Mouse (Mus musculus): Measurements from ENCODE around the gene Rab5if. TPM values are rescaled to one million over a fixed set of nuclear protein-coding genes. Genes with fewer than 3 reads are reported as not detected.
"Not testable (repeated sequence)": the region's sequence is repeated elsewhere in the genome, so short reads cannot be mapped to it uniquely, and the experiment has no call there.

Rab5if gene
- polyA plus RNA-seq, 1 experiment from 2014 or later = 227 TPM

DNA sequence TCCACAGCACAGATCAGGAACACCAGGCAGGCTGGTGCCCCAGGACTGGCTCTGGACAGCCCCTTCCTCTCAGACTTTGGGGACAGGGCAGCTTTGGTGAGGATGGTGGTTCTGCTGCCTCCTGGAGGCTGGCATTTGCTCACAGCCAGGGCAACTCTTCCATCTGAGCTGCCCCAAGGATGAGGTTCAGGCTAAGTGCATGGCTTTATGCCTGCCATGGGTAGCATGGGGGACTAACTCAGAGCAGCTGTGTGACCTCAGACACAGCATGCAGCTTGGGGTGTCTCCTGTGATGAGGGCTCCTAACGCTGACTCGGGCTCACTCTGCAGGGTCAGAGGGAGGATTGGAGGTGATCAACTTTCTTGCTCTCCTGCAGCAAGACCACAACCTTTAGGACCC lies 22.7 kb downstream of the Rab5if start:
- peak; percentile 35 for TF ChIP-seq CTCF (IDR thresholded peaks at IDR 0.05; ENCODE audit: low read depth)
- not testable (repeated sequence) for H3K9ac ChIP-seq (ENCODE audit: low read length); DNase-seq (ENCODE audit: low spot score); ATAC-seq (ENCODE audit: low FRiP score, low TSS enrichment); H3K4me2 ChIP-seq (replicated peaks; ENCODE audit: low read depth); H3K27me3 ChIP-seq (ENCODE audit: control insufficient read depth, insufficient read depth, low read length); H3K4me3 ChIP-seq (ENCODE audit: low read depth, low read length); H3K4me1 ChIP-seq (replicated peaks; ENCODE audit: control insufficient read depth, insufficient read depth); H3K27ac ChIP-seq (replicated peaks); H3K36me3 ChIP-seq (ENCODE audit: control insufficient read depth, insufficient read depth, low read length); H3K9me3 ChIP-seq (ENCODE audit: control insufficient read depth, low read length)
- 87% methylated on average over 2 of the region's 2 CpGs for WGBS

DNA sequence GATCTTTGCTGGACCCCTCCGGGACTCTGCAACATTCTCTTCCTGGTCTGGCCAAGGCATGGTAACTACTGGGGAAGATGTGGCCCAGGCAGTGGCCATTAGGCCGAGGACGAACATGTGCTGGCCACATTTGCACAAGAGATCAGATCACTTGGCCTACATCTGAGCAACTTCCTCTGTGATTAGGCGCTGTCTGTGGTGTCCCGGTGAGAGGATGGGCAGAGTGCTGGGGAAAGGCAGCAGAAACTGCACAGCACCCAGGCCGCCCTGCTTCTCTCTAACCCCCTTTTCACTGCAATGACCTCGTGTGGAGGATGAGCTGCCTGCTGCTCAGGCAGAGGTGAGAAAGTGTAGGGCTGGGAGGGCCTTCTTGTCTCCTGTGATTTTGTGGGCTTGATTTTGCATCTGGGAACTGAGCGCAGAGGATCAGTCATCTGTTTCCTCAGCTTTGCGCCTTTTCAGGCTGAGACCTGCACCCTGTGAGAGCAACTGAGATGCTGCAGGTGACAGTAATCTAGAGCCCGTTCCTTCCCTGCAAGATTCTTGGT lies 23.2 kb downstream of the Rab5if start:
- no peaks in the 10 kb centered on the region for H3K36me3 ChIP-seq (ENCODE audit: control insufficient read depth, insufficient read depth, low read length)
- H3K4me1 ChIP-seq (replicated peaks; ENCODE audit: control insufficient read depth, insufficient read depth) = no peaks in the 10 kb centered on the region
- H3K27me3 ChIP-seq (ENCODE audit: control insufficient read depth, insufficient read depth, low read length) = no peaks in the 10 kb centered on the region
- no peak for TF ChIP-seq EP300 (optimal IDR thresholded peaks at IDR 0.05)
- no peak for TF ChIP-seq CTCF (IDR thresholded peaks at IDR 0.05; ENCODE audit: low read depth)
- no peak for DNase-seq (ENCODE audit: low spot score)
- no peak overlapping the region for H3K4me3 ChIP-seq (ENCODE audit: low read depth, low read length)
- H3K9me3 ChIP-seq (ENCODE audit: control insufficient read depth, low read length) = no peaks in the 10 kb centered on the region
- 77% methylated on average over 10 of the region's 10 CpGs for WGBS
- no peak for ATAC-seq (ENCODE audit: low FRiP score, low TSS enrichment)
- H3K4me2 ChIP-seq (replicated peaks; ENCODE audit: low read depth) = no peak overlapping the region
- no peak overlapping the region for H3K27ac ChIP-seq (replicated peaks)
- no peak overlapping the region for H3K9ac ChIP-seq (ENCODE audit: low read length)

GRCm38 (mm10) chr2:156887017-156887416 lies 24.1 kb downstream of the Rab5if start, which contains the start of gene Sla2:
TSS of gene Sla2 (minus strand) at chr2:156887192.
- WGBS = 50% methylated on average over 6 of the region's 6 CpGs
- H3K4me3 ChIP-seq (ENCODE audit: low read depth, low read length) = no peak within 1 kb of the TSS
- no peak within 1 kb of the TSS for H3K4me2 ChIP-seq (replicated peaks; ENCODE audit: low read depth)
- no peaks in the 10 kb centered on the region for H3K9me3 ChIP-seq (ENCODE audit: control insufficient read depth, low read length)
- no peaks in the 10 kb centered on the region for H3K27me3 ChIP-seq (ENCODE audit: control insufficient read depth, insufficient read depth, low read length)
- H3K4me1 ChIP-seq (replicated peaks; ENCODE audit: control insufficient read depth, insufficient read depth) = no peaks in the 10 kb centered on the region
- no peak for TF ChIP-seq CTCF (IDR thresholded peaks at IDR 0.05; ENCODE audit: low read depth)
- no peak for TF ChIP-seq EP300 (optimal IDR thresholded peaks at IDR 0.05)
- no peak for DNase-seq (ENCODE audit: low spot score)
- H3K36me3 ChIP-seq (ENCODE audit: control insufficient read depth, insufficient read depth, low read length) = no peaks in the 10 kb centered on the region
- no peak for ATAC-seq (ENCODE audit: low FRiP score, low TSS enrichment)
- H3K9ac ChIP-seq (ENCODE audit: low read length) = no peak within 1 kb of the TSS
- H3K27ac ChIP-seq (replicated peaks) = no peak within 1 kb of the TSS

DNA sequence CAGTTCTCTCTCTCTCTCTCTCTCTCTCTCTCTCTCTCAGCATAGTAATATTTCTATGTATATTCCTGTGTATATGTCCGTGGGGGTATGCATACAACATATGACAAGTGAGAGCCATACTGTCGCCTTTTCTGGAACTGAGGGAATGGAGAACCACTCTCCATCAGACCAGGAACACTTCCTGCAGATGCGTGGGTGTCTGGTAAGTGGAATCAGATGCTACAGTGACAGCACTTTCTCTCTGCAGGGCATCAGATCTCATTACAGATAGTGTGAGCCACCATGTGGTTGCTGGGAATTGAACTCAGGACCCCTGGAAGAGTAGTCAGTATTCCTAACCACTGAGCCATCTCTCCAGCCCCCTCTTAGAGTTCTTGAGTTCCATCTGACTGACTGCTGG lies 25.6 kb downstream of the Rab5if start:
- Histone ChIP-seq H3K9me3 (ENCODE audit: control insufficient read depth, low read length) (no peaks in the 10 kb centered on the region), H3K4me3 (ENCODE audit: low read depth, low read length) (no peak overlapping the region), H3K4me1 (replicated peaks; ENCODE audit: control insufficient read depth, insufficient read depth) (no peaks in the 10 kb centered on the region), H3K4me2 (replicated peaks; ENCODE audit: low read depth) (no peak overlapping the region), H3K9ac (ENCODE audit: low read length) (no peak overlapping the region), H3K36me3 (ENCODE audit: control insufficient read depth, insufficient read depth, low read length) (no peaks in the 10 kb centered on the region), H3K27ac (replicated peaks) (no peak overlapping the region), H3K27me3 (ENCODE audit: control insufficient read depth, insufficient read depth, low read length) (no peaks in the 10 kb centered on the region)
- TF ChIP-seq CTCF (IDR thresholded peaks at IDR 0.05; ENCODE audit: low read depth) = no peak
- TF ChIP-seq EP300 (optimal IDR thresholded peaks at IDR 0.05) = no peak
- WGBS = 77% methylated on average over 3 of the region's 3 CpGs
- DNase-seq (ENCODE audit: low spot score) (no peak), ATAC-seq (ENCODE audit: low FRiP score, low TSS enrichment) (no peak)

- Histone ChIP-seq H3K27ac (replicated peaks) (no peak overlapping the region), H3K4me1 (replicated peaks; ENCODE audit: control insufficient read depth, insufficient read depth) (no peaks in the 10 kb centered on the region), H3K4me3 (ENCODE audit: low read depth, low read length) (no peak overlapping the region), H3K36me3 (ENCODE audit: control insufficient read depth, insufficient read depth, low read length) (no peaks in the 10 kb centered on the region), H3K4me2 (replicated peaks; ENCODE audit: low read depth) (no peak overlapping the region), H3K27me3 (ENCODE audit: control insufficient read depth, insufficient read depth, low read length) (no peaks in the 10 kb centered on the region), H3K9ac (ENCODE audit: low read length) (no peak overlapping the region), H3K9me3 (ENCODE audit: control insufficient read depth, low read length) (no peaks in the 10 kb centered on the region)
- 28% methylated on average over 3 of the region's 3 CpGs for WGBS
- ATAC-seq (ENCODE audit: low FRiP score, low TSS enrichment) = no peak
- DNase-seq (ENCODE audit: low spot score) = no peak
- TF ChIP-seq EP300 (optimal IDR thresholded peaks at IDR 0.05) (no peak), CTCF (IDR thresholded peaks at IDR 0.05; ENCODE audit: low read depth) (no peak)
These were observed 29.3 kb downstream of the Rab5if start for GRCm38 (mm10) chr2:156892240-156892639.

- Histone ChIP-seq H3K9ac (ENCODE audit: low read length) (no peak overlapping the region), H3K27ac (replicated peaks) (no peak overlapping the region), H3K27me3 (ENCODE audit: control insufficient read depth, insufficient read depth, low read length) (no peaks in the 10 kb centered on the region), H3K9me3 (ENCODE audit: control insufficient read depth, low read length) (no peaks in the 10 kb centered on the region), H3K4me2 (replicated peaks; ENCODE audit: low read depth) (no peak overlapping the region), H3K4me3 (ENCODE audit: low read depth, low read length) (no peak overlapping the region), H3K4me1 (replicated peaks; ENCODE audit: control insufficient read depth, insufficient read depth) (no peaks in the 10 kb centered on the region), H3K36me3 (ENCODE audit: control insufficient read depth, insufficient read depth, low read length) (no peaks in the 10 kb centered on the region)
- DNase-seq (ENCODE audit: low spot score) = no peak
- TF ChIP-seq EP300 (optimal IDR thresholded peaks at IDR 0.05) = no peak
- no peak for TF ChIP-seq CTCF (IDR thresholded peaks at IDR 0.05; ENCODE audit: low read depth)
- ATAC-seq (ENCODE audit: low FRiP score, low TSS enrichment) = no peak
- 69% methylated on average over 6 of the region's 6 CpGs for WGBS
These were observed 29.9 kb downstream of the Rab5if start for GRCm38 (mm10) chr2:156892821-156893220.
